ENCODE assay signal across 9 mouse cellular contexts in genomic region chr11:88158842-88159246, GRCm38 (mm10). TPM values are rescaled to one million over a fixed set of nuclear protein-coding genes. Genes with fewer than 3 reads are reported as not detected.
DNase-seq lines count a peak whose midpoint lies in the region; ATAC-seq lines count a peak whose summit lies in the region.
"Had no signal": no experiment of that assay in that cellular context is flagged by ENCODE, and none has a peak within 500 bp of the region (broad histone marks: within the 10 kb centered on the region; RNA-seq: fewer than 3 reads in every experiment).

No protein-coding gene starts in this region.

- ATAC-seq in neural tube, embryonic 13.5 days (ENCODE audit: low read depth): no peak
- ATAC-seq in megakaryocyte progenitor cell, adult 5-6 weeks (replicated peaks; ENCODE audit: poor library complexity): no peak

- H3K36me3 ChIP-seq in neural tube, embryonic 13.5 days: no peaks in the 10 kb centered on the region
- 0 out of 2 replicates have a peak, but pooled peaks cover 7% of the 10 kb centered on the region for H3K36me3 ChIP-seq in embryonic facial prominence, embryonic 10.5 days (replicated peaks)
- H3K36me3 ChIP-seq: liver, embryonic 13.5 days had no signal

- no peak overlapping the region for H3K9ac ChIP-seq in neural tube, embryonic 13.5 days
- H3K9ac ChIP-seq: liver, embryonic 13.5 days had no signal

- 71% methylated on average over 5 of the region's 5 CpGs for WGBS in neural tube, embryonic 13.5 days
- 83% methylated on average over 5 of the region's 5 CpGs for WGBS in embryonic facial prominence, embryonic 10.5 days

- H3K4me3 ChIP-seq in neural tube, embryonic 13.5 days: no peak overlapping the region
- no peak overlapping the region for H3K4me3 ChIP-seq in embryonic facial prominence, embryonic 10.5 days
- H3K4me3 ChIP-seq: liver, embryonic 13.5 days had no signal

- peak overlapping the region; percentile 57 for H3K27ac ChIP-seq in neural tube, embryonic 13.5 days (replicated peaks)
- H3K27ac ChIP-seq in embryonic facial prominence, embryonic 10.5 days (replicated peaks): peak overlapping the region; percentile 90
- H3K27ac ChIP-seq: liver, embryonic 13.5 days had no signal

- H3K9me3 ChIP-seq in neural tube, embryonic 13.5 days: no peaks in the 10 kb centered on the region
- H3K9me3 ChIP-seq in embryonic facial prominence, embryonic 10.5 days: no peaks in the 10 kb centered on the region
- H3K9me3 ChIP-seq: liver, embryonic 13.5 days had no signal

- intact Hi-C loops in heart, postnatal 36 days (cut with DNase I): no loop called here
- intact Hi-C loops in left cerebral cortex, postnatal 36 days (cut with DNase I): no loop called here

- DNase-seq in neural tube, embryonic 10.5 days (ENCODE audit: extremely low spot score, low spot score): no peak
- DNase-seq in embryonic facial prominence, embryonic 10.5 days (ENCODE audit: low spot score): no peak
- peak; percentile 74 to 85 for DNase-seq in heart, postnatal 36 days
- peak; percentile 81 for DNase-seq in lung, postnatal 10 days
- no peak for DNase-seq in left cerebral cortex, adult 11 months (ENCODE audit: low spot score)
- no peak for DNase-seq in left cerebral cortex, postnatal 36 days (ENCODE audit: low spot score in 2 of 2)
- DNase-seq: liver, embryonic 13.5 days had no signal

- H3K4me1 ChIP-seq in neural tube, embryonic 13.5 days (replicated peaks): peaks cover 80% of the 10 kb centered on the region
- H3K4me1 ChIP-seq in embryonic facial prominence, embryonic 10.5 days: peaks cover 88% of the 10 kb centered on the region

- no peak overlapping the region for H3K4me2 ChIP-seq in neural tube, embryonic 13.5 days
- H3K4me2 ChIP-seq: liver, embryonic 13.5 days had no signal

- H3K27me3 ChIP-seq in neural tube, embryonic 13.5 days: no peaks in the 10 kb centered on the region
- H3K27me3 ChIP-seq in embryonic facial prominence, embryonic 10.5 days (replicated peaks; ENCODE audit: low read depth, poor library complexity, severe bottlenecking): no peaks in the 10 kb centered on the region

RNA-seq across cellular contexts. Expression of gene Mrps23, which starts 45.3 kb away (rescaled TPM):
- 64.2 and 69.4 TPM in 2 replicates for polyA plus RNA-seq in neural tube, embryonic 13.5 days (2015; fragmentation: Nextera tagmentation; extraction: Ambion mirVana)
- 60.4 and 71.7 TPM in 2 replicates for polyA plus RNA-seq in embryonic facial prominence, embryonic 10.5 days (2016; fragmentation: Nextera tagmentation; extraction: Ambion mirVana)
- 100 to 1,000 TPM; 273 to 312 TPM for total RNA-seq in heart, postnatal 36 days (2021)
- total RNA-seq in megakaryocyte progenitor cell, adult 5-6 weeks (2015): 64.5 and 73.5 TPM in 2 replicates
- 49.0 and 90.6 TPM in 2 replicates for total RNA-seq in megakaryocyte progenitor cell, adult 5-6 weeks (2017)
- total RNA-seq in left cerebral cortex, postnatal 36 days (2021): 10 to 100 TPM; 59.5 to 71.0 TPM

Comparison
In these comparisons a context has a peak if more than half of its experiments do, and no peak if none do; other contexts are left out.
1. DNase-seq: peak in heart, postnatal 36 days (2 of 2) and lung, postnatal 10 days (single experiment); none in neural tube, embryonic 10.5 days (single experiment), embryonic facial prominence, embryonic 10.5 days (single experiment), left cerebral cortex, adult 11 months (single experiment) and left cerebral cortex, postnatal 36 days (0 of 2).